Mouse (Mus musculus) stomach, embryonic 16.5 days (tissue): ENCODE measurements at regions not wholly inside any gene's neighbourhood (a gene's known extent, or its start where the extent isn't known, plus 50 kb on each side); places are given as distances from the start of the nearest gene placed in this dataset.

ENCODE experiments used
- ATAC-seq: fragments of 200-750 bp; cut with Nextera tagmentation; 2 replicates; pipeline ENCODE4 v1.8.0; 2017; ENCODE audit warnings: moderate number of reproducible peaks, moderate TSS enrichment; ENCODE audit not compliant: insufficient read depth, low FRiP score
- H3K27ac ChIP-seq: fragments of 300-500 bp; sonication (generic); 2 replicates; pipeline ENCODE4 v1.5.1; 2014; ENCODE audit warnings: low read length
- H3K27me3 ChIP-seq: fragments of 300-500 bp; sonication (generic); 2 replicates; pipeline ENCODE4 v1.6.1; 2014; ENCODE audit warnings: low read length, control low read depth, mixed read lengths; ENCODE audit not compliant: control insufficient read depth, insufficient read depth
- H3K36me3 ChIP-seq: fragments of 300-500 bp; sonication (generic); 2 replicates; pipeline ENCODE4 v1.6.1; 2014; ENCODE audit warnings: low read length; ENCODE audit not compliant: control insufficient read depth, insufficient read depth
- H3K4me1 ChIP-seq: fragments of 300-500 bp; sonication (generic); 2 replicates; pipeline ENCODE4 v1.6.1; 2014; ENCODE audit warnings: low read length, control low read depth, mixed read lengths; ENCODE audit not compliant: control insufficient read depth, insufficient read depth
- H3K4me2 ChIP-seq: fragments of 300-500 bp; sonication (generic); 2 replicates; pipeline ENCODE4 v1.6.1; 2014; ENCODE audit warnings: low read depth, low read length, mixed read lengths
- H3K4me3 ChIP-seq: fragments of 300-500 bp; sonication (generic); replicated peaks from 2 replicates; pipeline ENCODE4 v1.5.1; 2014; ENCODE audit warnings: mild to moderate bottlenecking, low read length
- H3K9ac ChIP-seq: fragments of 300-500 bp; sonication (generic); 2 replicates; pipeline ENCODE4 v1.6.1; 2014; ENCODE audit warnings: low read length
- H3K9me3 ChIP-seq: fragments of 300-500 bp; sonication (generic); replicated peaks from 2 replicates; pipeline ENCODE4 v1.6.1; 2016; ENCODE audit warnings: low read length, control low read depth; ENCODE audit not compliant: control insufficient read depth
- WGBS: fragments of 180-500 bp; shearing (Covaris S2); extraction: QIAGEN DNeasy Blood & Tissue Kit; methylation state at CpG from one replicate; pipeline ENCODE4 v1.1.7; 2014; 5-methylcytosine and 5-hydroxymethylcytosine counted together

DNA sequence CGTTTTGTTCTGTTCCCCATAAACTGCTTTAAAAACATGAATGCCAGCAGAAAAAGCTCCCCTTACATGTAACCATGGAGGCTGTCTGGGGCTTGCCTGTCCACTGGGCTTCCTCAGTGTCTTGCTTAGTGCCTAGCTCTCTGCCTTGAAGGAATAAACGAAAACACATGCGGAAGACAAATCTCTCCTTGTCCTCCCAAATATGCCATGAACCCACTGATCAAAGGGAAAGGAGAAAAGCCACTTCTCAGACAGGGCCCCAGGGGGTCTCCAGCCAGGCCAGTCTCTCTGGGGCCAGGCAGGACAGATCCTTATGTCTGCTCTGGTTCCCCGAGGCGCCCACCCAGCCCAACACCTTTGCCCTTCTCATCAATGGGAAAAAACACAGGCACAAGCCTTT lies 518.6 kb upstream of the 3110018I06Rik start:
- no peak overlapping the region for H3K27ac ChIP-seq
- ATAC-seq, result no peak
- 63% methylated on average over 5 of the region's 5 CpGs for whole genome bisulfite sequencing

GRCm38 (mm10) chr12:106992421-106992820 lies 496.0 kb upstream of the 3110018I06Rik start:
- Histone ChIP-seq H3K36me3 (no peaks in the 10 kb centered on the region), H3K9ac (no peak overlapping the region), H3K4me2 (no peak overlapping the region), H3K27me3 (no peaks in the 10 kb centered on the region), H3K9me3 (no peaks in the 10 kb centered on the region), H3K27ac (no peak overlapping the region), H3K4me3 (no peak overlapping the region), H3K4me1 (no peaks in the 10 kb centered on the region)
- 66% methylated on average over 3 of the region's 3 CpGs for WGBS
- ATAC-seq, result no peak

More for the DNA sequence above, 518.6 kb upstream of the 3110018I06Rik start:
- Histone ChIP-seq H3K27me3 (no peaks in the 10 kb centered on the region), H3K4me1 (no peaks in the 10 kb centered on the region), H3K4me3 (no peak overlapping the region), H3K4me2 (no peak overlapping the region), H3K36me3 (no peaks in the 10 kb centered on the region), H3K9me3 (no peaks in the 10 kb centered on the region), H3K9ac (no peak overlapping the region)

GRCm38 (mm10) chr12:106993011-106993410 lies 495.4 kb upstream of the 3110018I06Rik start:
- Histone ChIP-seq H3K4me2 (no peak overlapping the region), H3K36me3 (no peaks in the 10 kb centered on the region), H3K27ac (no peak overlapping the region), H3K9me3 (no peaks in the 10 kb centered on the region), H3K4me3 (no peak overlapping the region), H3K9ac (no peak overlapping the region), H3K4me1 (no peaks in the 10 kb centered on the region), H3K27me3 (no peaks in the 10 kb centered on the region)
- no peak for ATAC-seq
- 61% methylated on average over 4 of the region's 4 CpGs for WGBS

- 45% methylated on average over 20 of the region's 20 CpGs for WGBS
- no peaks in the 10 kb centered on the region for H3K9me3 ChIP-seq
These were observed 477.2 kb upstream of the 3110018I06Rik start for GRCm38 (mm10) chr12:107010995-107011786.

GRCm38 (mm10) chr12:107016801-107017200 lies 471.6 kb upstream of the 3110018I06Rik start:
- 73% methylated on average over 2 of the region's 2 CpGs for WGBS
- no peak overlapping the region for H3K27ac ChIP-seq

More at GRCm38 (mm10) chr12:107010995-107011786, 477.2 kb upstream of the 3110018I06Rik start:
- no peak; the same call in 1 of the 2 replicates for ATAC-seq
- peak overlapping the region; percentile 5; the same call in 1 of the 2 replicates for H3K4me2 ChIP-seq
- no peaks in the 10 kb centered on the region for H3K27me3 ChIP-seq
- no peak overlapping the region for H3K4me3 ChIP-seq
- H3K27ac ChIP-seq, result peak overlapping the region; percentile 63
- H3K9ac ChIP-seq, result no peak overlapping the region
- H3K4me1 ChIP-seq, result peaks cover 3% of the 10 kb centered on the region; the same call in 1 of the 2 replicates
- H3K36me3 ChIP-seq, result no peaks in the 10 kb centered on the region

GRCm38 (mm10) chr12:107021806-107022205 lies 466.6 kb upstream of the 3110018I06Rik start:
- Histone ChIP-seq H3K4me3 (no peak overlapping the region), H3K4me2 (no peak overlapping the region), H3K9ac (no peak overlapping the region), H3K27me3 (no peaks in the 10 kb centered on the region), H3K9me3 (no peaks in the 10 kb centered on the region), H3K27ac (no peak overlapping the region), H3K36me3 (no peaks in the 10 kb centered on the region), H3K4me1 (no peaks in the 10 kb centered on the region)
- ATAC-seq, result no peak
- 55% methylated on average over 1 of the region's 1 CpGs for WGBS

More at GRCm38 (mm10) chr12:107016801-107017200, 471.6 kb upstream of the 3110018I06Rik start:
- Histone ChIP-seq H3K36me3 (no peaks in the 10 kb centered on the region), H3K9ac (no peak overlapping the region), H3K9me3 (no peaks in the 10 kb centered on the region), H3K4me3 (no peak overlapping the region), H3K27me3 (no peaks in the 10 kb centered on the region), H3K4me2 (no peak overlapping the region), H3K4me1 (no peaks in the 10 kb centered on the region)
- no peak for ATAC-seq

DNA sequence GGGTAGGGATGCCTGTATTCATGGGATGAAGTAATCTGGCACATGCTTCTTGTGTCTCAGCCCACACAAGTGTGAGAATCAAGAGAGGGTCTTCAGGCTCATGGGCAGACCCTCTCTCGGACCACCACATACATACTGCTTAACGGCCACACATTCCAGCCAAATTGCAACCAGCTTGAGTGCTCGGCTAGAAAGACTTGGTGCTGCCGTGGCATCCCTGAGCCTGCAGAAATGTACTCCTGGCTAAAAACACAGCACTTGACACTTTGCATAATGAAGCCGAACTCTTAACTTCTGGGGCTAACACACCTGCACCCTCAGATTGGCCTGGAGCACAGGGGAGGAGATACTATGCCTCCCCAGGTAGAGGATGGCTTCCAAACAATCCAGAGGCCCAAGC lies 461.6 kb upstream of the 3110018I06Rik start:
- Histone ChIP-seq H3K27ac (no peak overlapping the region), H3K27me3 (0 out of 2 replicates have a peak, but pooled peaks cover 5% of the 10 kb centered on the region), H3K4me1 (no peaks in the 10 kb centered on the region), H3K9ac (no peak overlapping the region), H3K36me3 (no peaks in the 10 kb centered on the region), H3K4me2 (no peak overlapping the region), H3K4me3 (no peak overlapping the region), H3K9me3 (no peaks in the 10 kb centered on the region)
- ATAC-seq, result no peak
- 80% methylated on average over 5 of the region's 5 CpGs for WGBS

DNA sequence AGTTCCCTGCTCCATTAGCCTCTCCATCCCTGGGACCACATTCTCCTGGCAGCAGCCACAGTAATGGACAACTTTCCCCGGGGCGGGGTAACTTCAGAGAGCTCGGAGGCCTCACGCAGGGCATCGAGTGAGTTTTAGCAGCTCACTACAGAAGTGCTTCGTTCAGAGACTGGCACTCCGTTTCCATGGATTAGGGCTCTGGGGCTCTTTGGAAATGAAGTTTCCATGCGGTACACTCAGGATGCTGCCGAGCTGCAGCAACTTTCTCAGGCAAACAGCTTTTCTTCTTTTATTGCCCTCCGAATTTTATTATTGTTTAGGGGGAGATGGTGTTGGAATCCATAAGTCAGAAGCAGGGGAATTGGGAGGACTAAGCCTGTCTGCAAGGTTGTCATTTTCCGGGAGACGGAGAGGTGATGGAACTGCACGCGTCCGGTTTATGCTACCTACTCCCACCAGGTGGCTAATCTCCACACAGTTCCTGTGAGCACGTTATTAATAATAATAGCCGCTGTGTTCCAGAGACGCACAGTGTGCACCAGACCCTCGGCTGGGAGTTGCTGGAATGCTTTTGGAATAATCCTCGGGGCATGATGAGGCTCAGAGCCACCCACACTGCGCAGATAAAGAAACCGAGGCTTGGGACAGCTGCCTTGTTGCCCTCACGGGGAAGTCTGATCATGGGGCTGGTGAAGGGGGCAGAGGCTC lies 460.4 kb upstream of the 3110018I06Rik start:
- H3K4me3 ChIP-seq, result no peak overlapping the region
- WGBS, result 29% methylated on average over 23 of the region's 23 CpGs
- no peaks in the 10 kb centered on the region for H3K4me1 ChIP-seq
- no peak overlapping the region for H3K9ac ChIP-seq
- H3K36me3 ChIP-seq, result no peaks in the 10 kb centered on the region
- H3K9me3 ChIP-seq, result no peaks in the 10 kb centered on the region
- ATAC-seq, result no peak
- no peak overlapping the region for H3K27ac ChIP-seq
- no peak overlapping the region; the same call in 1 of the 2 replicates for H3K4me2 ChIP-seq
- 0 out of 2 replicates have a peak, but pooled peaks cover 5% of the 10 kb centered on the region for H3K27me3 ChIP-seq

- no peaks in the 10 kb centered on the region for H3K4me1 ChIP-seq
- H3K36me3 ChIP-seq, result no peaks in the 10 kb centered on the region
- no peak overlapping the region for H3K4me2 ChIP-seq
- WGBS, result 54% methylated on average over 1 of the region's 1 CpGs
- no peak overlapping the region for H3K4me3 ChIP-seq
- ATAC-seq, result no peak
- no peaks in the 10 kb centered on the region for H3K9me3 ChIP-seq
- H3K27ac ChIP-seq, result no peak overlapping the region
- no peak overlapping the region for H3K9ac ChIP-seq
- 0 out of 2 replicates have a peak, but pooled peaks cover 5% of the 10 kb centered on the region for H3K27me3 ChIP-seq
These were observed 459.4 kb upstream of the 3110018I06Rik start for GRCm38 (mm10) chr12:107028985-107029384.
